ENCODE assay signal across 9 mouse cellular contexts in genomic region chr7:124868133-124868603, GRCm38 (mm10).
A peak's percentile ranks its signal among the peaks of the same experiment; 100 is the strongest.
DNase-seq lines count a peak whose midpoint lies in the region; ATAC-seq and TF ChIP-seq lines count a peak whose summit lies in the region.
"Had no signal": no experiment of that assay in that cellular context is flagged by ENCODE, and none has a peak within 500 bp of the region (broad histone marks: within the 10 kb centered on the region; RNA-seq: fewer than 3 reads in every experiment).

No protein-coding gene starts in this region.

- no peaks in the 10 kb centered on the region for H3K4me1 ChIP-seq in intestine, embryonic 14.5 days (replicated peaks; ENCODE audit: control insufficient read depth, insufficient read depth, low read length)
- H3K4me1 ChIP-seq in intestine, postnatal 0 days (replicated peaks; ENCODE audit: control insufficient read depth, insufficient read depth, low read length): no peaks in the 10 kb centered on the region
- H3K4me1 ChIP-seq in limb, embryonic 14.5 days (ENCODE audit: control insufficient read depth, insufficient read depth, low read length): peaks cover 11% of the 10 kb centered on the region; the same call in 1 of the 2 replicates
- H3K4me1 ChIP-seq in liver, embryonic 12.5 days: no peaks in the 10 kb centered on the region
- H3K4me1 ChIP-seq: embryonic facial prominence, embryonic 12.5 days had no signal

- H3K9me3 ChIP-seq in intestine, embryonic 14.5 days (ENCODE audit: control insufficient read depth, low read length): no peaks in the 10 kb centered on the region
- H3K9me3 ChIP-seq in intestine, postnatal 0 days (ENCODE audit: control insufficient read depth): no peaks in the 10 kb centered on the region
- H3K9me3 ChIP-seq in limb, embryonic 14.5 days (ENCODE audit: control insufficient read depth, low read length): no peaks in the 10 kb centered on the region
- no peaks in the 10 kb centered on the region for H3K9me3 ChIP-seq in liver, embryonic 12.5 days (replicated peaks)
- H3K9me3 ChIP-seq: embryonic facial prominence, embryonic 12.5 days had no signal

- TF ChIP-seq CTCF in intestine, postnatal 0 days (IDR thresholded peaks at IDR 0.05; ENCODE audit: low read depth): no peak

- DNase-seq in intestine, embryonic 14.5 days (ENCODE audit: low spot score): no peak
- peak; percentile 50 to 54 for DNase-seq in cerebellum, postnatal 25 days
- peak; percentile 66 for DNase-seq in heart, postnatal 10 days
- peak; percentile 74 for DNase-seq in limb, embryonic 14.5 days (ENCODE audit: low spot score)
- peak; percentile 49 for DNase-seq in testis, postnatal 10 days (ENCODE audit: low spot score)
- DNase-seq in thymus, adult 18-20 months: no peak

- WGBS in intestine, embryonic 14.5 days: 45% methylated on average over 6 of the region's 6 CpGs
- 51% methylated on average over 6 of the region's 6 CpGs for WGBS in intestine, postnatal 0 days
- WGBS in limb, embryonic 14.5 days: 26% methylated on average over 6 of the region's 6 CpGs
- WGBS in liver, embryonic 12.5 days (ENCODE audit: insufficient replicate concordance): 42% methylated on average over 6 of the region's 6 CpGs

- peak overlapping the region; percentile 47; the same call in 1 of the 2 replicates for H3K27ac ChIP-seq in intestine, embryonic 14.5 days (ENCODE audit: low read depth)
- H3K27ac ChIP-seq in intestine, postnatal 0 days (ENCODE audit: low read depth, low read length): no peak overlapping the region
- no peak overlapping the region for H3K27ac ChIP-seq in limb, embryonic 14.5 days (replicated peaks; ENCODE audit: low read depth, low read length)
- H3K27ac ChIP-seq in liver, embryonic 12.5 days: no peak overlapping the region
- H3K27ac ChIP-seq: embryonic facial prominence, embryonic 12.5 days had no signal

- H3K36me3 ChIP-seq in intestine, embryonic 14.5 days (ENCODE audit: control insufficient read depth, insufficient read depth, low read length): no peaks in the 10 kb centered on the region
- no peaks in the 10 kb centered on the region for H3K36me3 ChIP-seq in intestine, postnatal 0 days (ENCODE audit: control insufficient read depth, insufficient read depth)
- H3K36me3 ChIP-seq in limb, embryonic 14.5 days (ENCODE audit: control insufficient read depth, insufficient read depth, low read length): no peaks in the 10 kb centered on the region
- no peaks in the 10 kb centered on the region for H3K36me3 ChIP-seq in liver, embryonic 12.5 days
- H3K36me3 ChIP-seq: embryonic facial prominence, embryonic 12.5 days had no signal

- no peaks in the 10 kb centered on the region for H3K27me3 ChIP-seq in intestine, embryonic 14.5 days (replicated peaks; ENCODE audit: control insufficient read depth, insufficient read depth, low read length)
- H3K27me3 ChIP-seq in intestine, postnatal 0 days (replicated peaks; ENCODE audit: control insufficient read depth, insufficient read depth, low read length): no peaks in the 10 kb centered on the region
- no peaks in the 10 kb centered on the region for H3K27me3 ChIP-seq in limb, embryonic 14.5 days (ENCODE audit: control insufficient read depth, insufficient read depth, low read length)
- no peaks in the 10 kb centered on the region for H3K27me3 ChIP-seq in liver, embryonic 12.5 days (replicated peaks)
- H3K27me3 ChIP-seq: embryonic facial prominence, embryonic 12.5 days had no signal

- H3K9ac ChIP-seq in intestine, embryonic 14.5 days (ENCODE audit: low read length): no peak overlapping the region
- H3K9ac ChIP-seq in intestine, postnatal 0 days (ENCODE audit: low read depth, low read length): no peak overlapping the region
- no peak overlapping the region for H3K9ac ChIP-seq in limb, embryonic 14.5 days (ENCODE audit: low read depth, low read length, severe bottlenecking)
- H3K9ac ChIP-seq in liver, embryonic 12.5 days: no peak overlapping the region
- H3K9ac ChIP-seq: embryonic facial prominence, embryonic 12.5 days had no signal

- TF ChIP-seq POLR2A in limb, embryonic 14.5 days (IDR thresholded peaks at IDR 0.05; ENCODE audit: borderline replicate concordance, extremely low read depth, insufficient read depth, insufficient read length): no peak

- H3K4me2 ChIP-seq in intestine, embryonic 14.5 days (ENCODE audit: low read length): no peak overlapping the region
- no peak overlapping the region for H3K4me2 ChIP-seq in intestine, postnatal 0 days (replicated peaks; ENCODE audit: low read depth)
- no peak overlapping the region for H3K4me2 ChIP-seq in limb, embryonic 14.5 days (replicated peaks; ENCODE audit: low read depth, low read length, severe bottlenecking)
- no peak overlapping the region for H3K4me2 ChIP-seq in liver, embryonic 12.5 days
- H3K4me2 ChIP-seq: embryonic facial prominence, embryonic 12.5 days had no signal

- H3K4me3 ChIP-seq in intestine, embryonic 14.5 days (ENCODE audit: low read depth, low read length): no peak overlapping the region
- H3K4me3 ChIP-seq in intestine, postnatal 0 days (ENCODE audit: low read depth, low read length): no peak overlapping the region
- no peak overlapping the region for H3K4me3 ChIP-seq in limb, embryonic 14.5 days (replicated peaks; ENCODE audit: low read length)
- H3K4me3 ChIP-seq in liver, embryonic 12.5 days: no peak overlapping the region
- H3K4me3 ChIP-seq: embryonic facial prominence, embryonic 12.5 days had no signal

- intact Hi-C loops in heart, postnatal 10 days (cut with DNase I): no loop called here

- no peak for ATAC-seq in intestine, embryonic 14.5 days (replicated peaks; ENCODE audit: low FRiP score, low TSS enrichment, low read depth)
- no peak for ATAC-seq in intestine, postnatal 0 days
- peak; percentile 84 for ATAC-seq in limb, embryonic 14.5 days (ENCODE audit: low FRiP score, low read depth)
- no peak for ATAC-seq in liver, embryonic 12.5 days

Comparison
In these comparisons a context has a peak if more than half of its experiments do, and no peak if none do; other contexts are left out.
1. DNase-seq: peak in cerebellum, postnatal 25 days (2 of 2), heart, postnatal 10 days (2 of 2), limb, embryonic 14.5 days (single experiment) and testis, postnatal 10 days (single experiment); none in intestine, embryonic 14.5 days (single experiment) and thymus, adult 18-20 months (0 of 2).